Mouse (Mus musculus): ENCODE measurements around the gene Sfxn3. TPM values are rescaled to one million over a fixed set of nuclear protein-coding genes. Genes with fewer than 3 reads are reported as not detected.

The Sfxn3 gene
- total and polyA plus RNA-seq, 3 experiments = 6.7 to 26.1 (median 7.4) TPM

DNA sequence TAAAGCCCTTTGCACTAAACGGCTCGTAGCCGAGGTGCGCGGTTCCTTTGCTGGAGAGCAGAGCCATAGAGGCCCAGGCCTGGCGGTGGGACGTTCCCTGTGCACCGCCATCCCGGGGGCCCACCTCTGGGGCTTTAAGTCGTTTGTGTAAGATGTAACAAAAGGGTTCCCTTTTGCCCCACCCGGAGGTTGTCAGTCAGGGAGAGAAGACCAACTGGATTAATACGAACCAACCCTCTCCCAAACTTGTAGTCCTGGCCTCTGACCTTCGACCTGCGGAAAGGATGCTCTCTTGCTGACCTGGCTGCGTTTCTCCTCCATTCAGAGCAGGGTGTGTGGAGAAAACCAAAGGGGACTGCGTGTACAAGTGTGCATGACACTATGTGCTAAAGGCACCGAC lies 33.4 kb downstream of the Sfxn3 start:
- TF ChIP-seq POLR2AphosphoS5 (IDR thresholded peaks at IDR 0.05; ENCODE audit: insufficient replicate concordance, low read depth, low read length) = no peak
- TF ChIP-seq GATA1 (IDR thresholded peaks at IDR 0.05; ENCODE audit: borderline replicate concordance, low read length) = no peak
- no peak for TF ChIP-seq GATA2 (IDR thresholded peaks at IDR 0.05; ENCODE audit: borderline replicate concordance, low read depth, low read length)
- TF ChIP-seq CTCF (IDR thresholded peaks at IDR 0.05; ENCODE audit: low read depth, low read length) = no peak
- no peak for TF ChIP-seq TAL1 (conservative IDR thresholded peaks at IDR 0.05; ENCODE audit: low read depth, low read length)
- Histone ChIP-seq H3K4me3 (ENCODE audit: low read depth, low read length) (no peak overlapping the region; the same call in 1 of the 2 replicates), H3K27me3 (ENCODE audit: insufficient read depth, low read length) (peaks cover 60% of the 10 kb centered on the region), H3K4me1 (ENCODE audit: insufficient read depth, low read depth, low read length) (peaks cover 59% of the 10 kb centered on the region), H3K36me3 (replicated peaks) (no peaks in the 10 kb centered on the region), H3K9me3 (replicated peaks) (peaks cover 6% of the 10 kb centered on the region; the same call in 1 of the 2 replicates)
- DNase-seq (ENCODE audit: low spot score) (no peak), ATAC-seq (ENCODE audit: extremely low read depth, insufficient number of reproducible peaks, low FRiP score, poor library complexity, severe bottlenecking) (no peak)

DNA sequence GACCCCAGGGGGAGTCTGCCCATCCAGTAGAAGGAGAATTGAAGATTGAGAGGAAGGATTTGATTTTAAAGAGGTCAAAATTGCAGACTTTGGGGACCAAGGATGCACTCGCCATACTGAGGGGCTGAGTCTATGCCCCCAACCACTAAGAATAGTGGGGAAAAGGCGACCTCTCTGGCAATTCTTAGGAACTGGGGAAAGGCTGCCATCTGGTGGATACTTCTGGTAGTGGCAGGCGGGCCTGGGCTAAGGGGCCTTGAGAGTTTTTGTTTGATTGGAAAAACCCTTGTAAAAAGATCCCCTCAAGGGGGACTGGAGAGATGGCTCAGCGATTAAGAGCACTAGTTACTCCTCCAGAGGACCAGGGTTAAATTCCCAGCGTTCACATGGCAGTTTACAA lies 34.0 kb downstream of the Sfxn3 start:
- Histone ChIP-seq H3K27me3 (ENCODE audit: insufficient read depth, low read length) (peaks cover 65% of the 10 kb centered on the region), H3K4me1 (ENCODE audit: insufficient read depth, low read depth, low read length) (peaks cover 53% of the 10 kb centered on the region), H3K4me3 (ENCODE audit: low read depth, low read length) (no peak overlapping the region), H3K36me3 (replicated peaks) (no peaks in the 10 kb centered on the region), H3K9me3 (replicated peaks) (peaks cover 6% of the 10 kb centered on the region; the same call in 1 of the 2 replicates)
- no peak for DNase-seq (ENCODE audit: low spot score)
- TF ChIP-seq CTCF (IDR thresholded peaks at IDR 0.05; ENCODE audit: low read depth, low read length) (peak; percentile 75), TAL1 (conservative IDR thresholded peaks at IDR 0.05; ENCODE audit: low read depth, low read length) (no peak)
- no peak for ATAC-seq (ENCODE audit: extremely low read depth, insufficient number of reproducible peaks, low FRiP score, poor library complexity, severe bottlenecking)

GRCm38 (mm10) chr19:45081841-45082550 lies 34.7 kb downstream of the Sfxn3 start:
- Histone ChIP-seq H3K9me3 (replicated peaks) (peaks cover 6% of the 10 kb centered on the region; the same call in 1 of the 2 replicates), H3K4me3 (ENCODE audit: low read depth, low read length) (no peak overlapping the region), H3K27me3 (ENCODE audit: insufficient read depth, low read length) (peaks cover 62% of the 10 kb centered on the region), H3K36me3 (replicated peaks) (no peaks in the 10 kb centered on the region), H3K4me1 (ENCODE audit: insufficient read depth, low read depth, low read length) (peaks cover 46% of the 10 kb centered on the region)
- ATAC-seq (ENCODE audit: extremely low read depth, insufficient number of reproducible peaks, low FRiP score, poor library complexity, severe bottlenecking) = no peak
- DNase-seq (ENCODE audit: low spot score) = no peak
- TF ChIP-seq GATA2 (IDR thresholded peaks at IDR 0.05; ENCODE audit: borderline replicate concordance, low read depth, low read length) = no peak
- no peak for TF ChIP-seq GATA1 (IDR thresholded peaks at IDR 0.05; ENCODE audit: borderline replicate concordance, low read length)
- TF ChIP-seq TAL1 (conservative IDR thresholded peaks at IDR 0.05; ENCODE audit: low read depth, low read length) = no peak
- TF ChIP-seq CTCF (IDR thresholded peaks at IDR 0.05; ENCODE audit: low read depth, low read length) = no peak

DNA sequence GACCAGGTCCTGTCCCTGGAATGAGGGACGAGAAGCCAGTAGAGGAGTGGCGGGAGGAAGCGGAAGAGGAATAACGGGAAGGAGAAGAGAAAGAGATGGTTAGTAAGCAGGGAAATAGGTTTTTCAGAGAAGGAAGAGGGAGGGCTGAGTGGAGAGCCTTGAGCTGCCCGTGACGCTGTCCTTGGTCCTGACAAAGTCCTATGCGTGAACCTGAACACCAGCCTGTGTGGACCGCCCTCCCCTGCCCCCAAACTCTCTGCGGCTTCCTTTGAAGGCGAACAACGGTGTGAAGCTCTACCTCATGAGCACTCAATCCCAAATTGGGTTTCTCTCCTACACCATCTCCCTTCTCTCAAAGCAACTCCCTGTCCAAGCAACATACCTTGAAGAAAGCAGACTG lies 50.6 kb downstream of the Sfxn3 start:
- Histone ChIP-seq H3K27me3 (ENCODE audit: insufficient read depth, low read length) (peaks cover 14% of the 10 kb centered on the region), H3K4me1 (ENCODE audit: insufficient read depth, low read depth, low read length) (peaks cover 8% of the 10 kb centered on the region; the same call in 1 of the 2 replicates), H3K36me3 (replicated peaks) (no peaks in the 10 kb centered on the region), H3K4me3 (ENCODE audit: low read depth, low read length) (no peak overlapping the region), H3K9me3 (replicated peaks) (no peaks in the 10 kb centered on the region)
- ATAC-seq (ENCODE audit: extremely low read depth, insufficient number of reproducible peaks, low FRiP score, poor library complexity, severe bottlenecking) (no peak), DNase-seq (ENCODE audit: low spot score) (peak; percentile 46)
- TF ChIP-seq CTCF (IDR thresholded peaks at IDR 0.05; ENCODE audit: low read depth, low read length) (no peak), GATA1 (IDR thresholded peaks at IDR 0.05; ENCODE audit: borderline replicate concordance, low read length) (no peak), TAL1 (conservative IDR thresholded peaks at IDR 0.05; ENCODE audit: low read depth, low read length) (no peak)

- Histone ChIP-seq H3K27me3 (ENCODE audit: insufficient read depth, low read length) (peaks cover 20% of the 10 kb centered on the region), H3K4me1 (ENCODE audit: insufficient read depth, low read depth, low read length) (peaks cover 8% of the 10 kb centered on the region; the same call in 1 of the 2 replicates)
- ATAC-seq (ENCODE audit: extremely low read depth, insufficient number of reproducible peaks, low FRiP score, poor library complexity, severe bottlenecking) = no peak
Measured at GRCm38 (mm10) chr19:45100486-45101270, 53.4 kb downstream of the Sfxn3 start.

GRCm38 (mm10) chr19:45105591-45105990 lies 58.3 kb downstream of the Sfxn3 start:
- H3K9me3 ChIP-seq (replicated peaks) = no peaks in the 10 kb centered on the region
- no peak overlapping the region for H3K4me3 ChIP-seq (ENCODE audit: low read depth, low read length)
- DNase-seq (ENCODE audit: low spot score) = no peak
- TF ChIP-seq POLR2AphosphoS5 (IDR thresholded peaks at IDR 0.05; ENCODE audit: insufficient replicate concordance, low read depth, low read length) = no peak
- no peak for TF ChIP-seq GATA1 (IDR thresholded peaks at IDR 0.05; ENCODE audit: borderline replicate concordance, low read length)
- TF ChIP-seq CTCF (IDR thresholded peaks at IDR 0.05; ENCODE audit: low read depth, low read length) = no peak
- no peak for TF ChIP-seq GATA2 (IDR thresholded peaks at IDR 0.05; ENCODE audit: borderline replicate concordance, low read depth, low read length)
- no peak for TF ChIP-seq TAL1 (conservative IDR thresholded peaks at IDR 0.05; ENCODE audit: low read depth, low read length)
- no peak for ATAC-seq (ENCODE audit: extremely low read depth, insufficient number of reproducible peaks, low FRiP score, poor library complexity, severe bottlenecking)
- H3K27me3 ChIP-seq (ENCODE audit: insufficient read depth, low read length) = peaks cover 17% of the 10 kb centered on the region
- H3K36me3 ChIP-seq (replicated peaks) = no peaks in the 10 kb centered on the region
- peaks cover 7% of the 10 kb centered on the region; the same call in 1 of the 2 replicates for H3K4me1 ChIP-seq (ENCODE audit: insufficient read depth, low read depth, low read length)

More at GRCm38 (mm10) chr19:45100486-45101270, 53.4 kb downstream of the Sfxn3 start:
- Histone ChIP-seq H3K9me3 (replicated peaks) (no peaks in the 10 kb centered on the region), H3K36me3 (replicated peaks) (no peaks in the 10 kb centered on the region), H3K4me3 (ENCODE audit: low read depth, low read length) (no peak overlapping the region)
- TF ChIP-seq TAL1 (conservative IDR thresholded peaks at IDR 0.05; ENCODE audit: low read depth, low read length) (no peak), GATA2 (IDR thresholded peaks at IDR 0.05; ENCODE audit: borderline replicate concordance, low read depth, low read length) (no peak), GATA1 (IDR thresholded peaks at IDR 0.05; ENCODE audit: borderline replicate concordance, low read length) (no peak), CTCF (IDR thresholded peaks at IDR 0.05; ENCODE audit: low read depth, low read length) (0 out of 2 replicates have a peak, but pooled peaks have one; percentile 10), POLR2AphosphoS5 (IDR thresholded peaks at IDR 0.05; ENCODE audit: insufficient replicate concordance, low read depth, low read length) (no peak)
- no peak for DNase-seq (ENCODE audit: low spot score)

Other genes with a start within 250 kb of the Sfxn3 start
- 74.9 and 79.5 TPM in 2 replicates for gene Slf2, start 116.4 kb upstream of the Sfxn3 start, total RNA-seq (2014; fragmentation: Nextera tagmentation)
- gene Slf2, start 116.4 kb upstream of the Sfxn3 start, total RNA-seq (2017) = 70.0 and 79.7 TPM in 2 replicates
- 44.1 and 48.1 TPM in 2 replicates for gene Slf2, start 116.4 kb upstream of the Sfxn3 start, polyA plus RNA-seq (2012)
- gene Sema4g, start 58.4 kb upstream of the Sfxn3 start, total RNA-seq (2014; fragmentation: Nextera tagmentation) = 0.30 TPM in 1 of 2 replicates, not detected in the other
- 0.12 and 0.22 TPM in 2 replicates for gene Sema4g, start 58.4 kb upstream of the Sfxn3 start, total RNA-seq (2017)
- 0.11 and 0.13 TPM in 2 replicates for gene Sema4g, start 58.4 kb upstream of the Sfxn3 start, polyA plus RNA-seq (2012)
- 19.3 and 22.4 TPM in 2 replicates for gene Twnk, start 41.8 kb upstream of the Sfxn3 start, total RNA-seq (2014; fragmentation: Nextera tagmentation)
- gene Twnk, start 41.8 kb upstream of the Sfxn3 start, total RNA-seq (2017) = 20.4 and 22.0 TPM in 2 replicates
- 14.1 and 14.7 TPM in 2 replicates for gene Twnk, start 41.8 kb upstream of the Sfxn3 start, polyA plus RNA-seq (2012)
- gene Mrpl43, start 41.1 kb upstream of the Sfxn3 start, total RNA-seq (2014; fragmentation: Nextera tagmentation) = 35.6 and 41.8 TPM in 2 replicates
- gene Mrpl43, start 41.1 kb upstream of the Sfxn3 start, total RNA-seq (2017) = 39.7 and 42.2 TPM in 2 replicates
- 91.6 and 94.7 TPM in 2 replicates for gene Mrpl43, start 41.1 kb upstream of the Sfxn3 start, polyA plus RNA-seq (2012)
- 25.6 and 32.7 TPM in 2 replicates for gene Lzts2, start 33.1 kb upstream of the Sfxn3 start, total RNA-seq (2014; fragmentation: Nextera tagmentation)
- gene Lzts2, start 33.1 kb upstream of the Sfxn3 start, total RNA-seq (2017) = 21.7 and 28.5 TPM in 2 replicates
- 122 and 157 TPM in 2 replicates for gene Lzts2, start 33.1 kb upstream of the Sfxn3 start, polyA plus RNA-seq (2012)
- gene Pdzd7, start 1.8 kb upstream of the Sfxn3 start, total RNA-seq (2014; fragmentation: Nextera tagmentation) = not detected in 2 replicates
- 0.05 TPM in 1 of 2 replicates, not detected in the other for gene Pdzd7, start 1.8 kb upstream of the Sfxn3 start, total RNA-seq (2017)
- 0.02 and 0.04 TPM in 2 replicates for gene Pdzd7, start 1.8 kb upstream of the Sfxn3 start, polyA plus RNA-seq (2012)
- 0.60 TPM in 1 of 2 replicates, not detected in the other for gene Kazald1, start 27.7 kb downstream of the Sfxn3 start, total RNA-seq (2014; fragmentation: Nextera tagmentation)
- gene Kazald1, start 27.7 kb downstream of the Sfxn3 start, total RNA-seq (2017) = 0.35 and 0.49 TPM in 2 replicates
- 0.39 and 0.41 TPM in 2 replicates for gene Kazald1, start 27.7 kb downstream of the Sfxn3 start, polyA plus RNA-seq (2012)
- gene Tlx1, start 103.2 kb downstream of the Sfxn3 start, total RNA-seq (2014; fragmentation: Nextera tagmentation) = not detected in 2 replicates
- 0.06 and 0.16 TPM in 2 replicates for gene Tlx1, start 103.2 kb downstream of the Sfxn3 start, total RNA-seq (2017)
- gene Tlx1, start 103.2 kb downstream of the Sfxn3 start, polyA plus RNA-seq (2012) = not detected in 2 replicates
- gene Lbx1, start 188.3 kb downstream of the Sfxn3 start, total RNA-seq (2014; fragmentation: Nextera tagmentation) = not detected in 2 replicates
- gene Lbx1, start 188.3 kb downstream of the Sfxn3 start, total RNA-seq (2017) = 0.06 TPM in 1 of 2 replicates, not detected in the other
- gene Lbx1, start 188.3 kb downstream of the Sfxn3 start, polyA plus RNA-seq (2012) = not detected in 2 replicates

All from G1E (cell line).